Mouse (Mus musculus): ENCODE measurements around the gene Grid1. TPM values are rescaled to one million over a fixed set of nuclear protein-coding genes. Genes with fewer than 3 reads are reported as not detected.

Gene Grid1
- 1 to 10 TPM in 1 of 2 experiments, under 1 TPM in 1; 0.80 to 1.1 TPM for total RNA-seq (2021)
- long read RNA-seq, experiment 1, result 0 reads
- long read RNA-seq, experiment 2, partial matches to known transcripts, result 1 of 2 reads
- long read RNA-seq, experiment 2, other reads (novel, unspliced or antisense), result 1 of 2 reads

- DNase-seq (ENCODE audit: low spot score in 2 of 2), result peak in 1 of 2 experiments; percentile 29
These were observed at the start of gene Grid1 for GRCm38 (mm10) chr14:34819919-34820652. Grid1 (plus strand) TSS chr14:34820108.

- DNase-seq (ENCODE audit: low spot score in 2 of 2), result no peak
These were observed 49.4 kb upstream of the Grid1 start for GRCm38 (mm10) chr14:34770467-34770866.

- DNase-seq (ENCODE audit: low spot score in 2 of 2), result no peak
These were observed 48.3 kb upstream of the Grid1 start for GRCm38 (mm10) chr14:34771601-34772000.

- no peak for DNase-seq (ENCODE audit: low spot score in 2 of 2)
These were observed 47.8 kb upstream of the Grid1 start for GRCm38 (mm10) chr14:34772132-34772531.

GRCm38 (mm10) chr14:34773681-34774080, 46.2 kb upstream of the Grid1 start:
- DNase-seq (ENCODE audit: low spot score in 2 of 2), result no peak

- no peak for DNase-seq (ENCODE audit: low spot score in 2 of 2)
These were observed 45.7 kb upstream of the Grid1 start for GRCm38 (mm10) chr14:34774231-34774630.

- DNase-seq (ENCODE audit: low spot score in 2 of 2), result no peak
These were observed 43.1 kb upstream of the Grid1 start for GRCm38 (mm10) chr14:34776719-34777385.

GRCm38 (mm10) chr14:34777810-34778209, 42.1 kb upstream of the Grid1 start:
- DNase-seq (ENCODE audit: low spot score in 2 of 2), result peak in 1 of 2 experiments; percentile 34

GRCm38 (mm10) chr14:34778760-34779159, 41.1 kb upstream of the Grid1 start:
- DNase-seq (ENCODE audit: low spot score in 2 of 2), result no peak

- DNase-seq (ENCODE audit: low spot score in 2 of 2), result no peak
These were observed 26.4 kb upstream of the Grid1 start for GRCm38 (mm10) chr14:34793406-34794037.

GRCm38 (mm10) chr14:34810763-34811489, 9.0 kb upstream of the Grid1 start:
- DNase-seq (ENCODE audit: low spot score in 2 of 2), result peak; percentile 75 to 79

GRCm38 (mm10) chr14:34811490-34811808, 8.5 kb upstream of the Grid1 start:
- DNase-seq (ENCODE audit: low spot score in 2 of 2), result no peak

GRCm38 (mm10) chr14:34816301-34816700, 3.6 kb upstream of the Grid1 start:
- DNase-seq (ENCODE audit: low spot score in 2 of 2), result no peak

- no peak for DNase-seq (ENCODE audit: low spot score in 2 of 2)
These were observed 1.4 kb upstream of the Grid1 start for GRCm38 (mm10) chr14:34818387-34818980.

- DNase-seq (ENCODE audit: low spot score in 2 of 2), result peak in 1 of 2 experiments; percentile 11
These were observed 588 bp upstream of the Grid1 start for GRCm38 (mm10) chr14:34819121-34819918.

- DNase-seq (ENCODE audit: low spot score in 2 of 2), result no peak
These were observed 721 bp downstream of the Grid1 start for GRCm38 (mm10) chr14:34820653-34821005.

- DNase-seq (ENCODE audit: low spot score in 2 of 2), result no peak
These were observed 1.4 kb downstream of the Grid1 start for GRCm38 (mm10) chr14:34821131-34821790.

GRCm38 (mm10) chr14:34823136-34823535, 3.2 kb downstream of the Grid1 start:
- DNase-seq (ENCODE audit: low spot score in 2 of 2), result peak in 1 of 2 experiments; percentile 15

- no peak for DNase-seq (ENCODE audit: low spot score in 2 of 2)
These were observed 4.3 kb downstream of the Grid1 start for GRCm38 (mm10) chr14:34824186-34824585.

- DNase-seq (ENCODE audit: low spot score in 2 of 2), result no peak
These were observed 6.0 kb downstream of the Grid1 start for GRCm38 (mm10) chr14:34825902-34826301.

Data from adrenal gland, adult 18-20 months (tissue).